Mouse (Mus musculus): ENCODE data around the gene Ccdc77.
"Not testable (repeated sequence)": the region's sequence is repeated elsewhere in the genome, so short reads cannot be mapped to it uniquely, and the experiment has no call there.

Ccdc77 gene

GRCm38 (mm10) chr6:120312443-120312842, 51.7 kb downstream of the Ccdc77 start:
- no peak for DNase-seq (ENCODE audit: extremely low spot score, low read depth, low spot score)

GRCm38 (mm10) chr6:120309787-120310186, 54.4 kb downstream of the Ccdc77 start:
- no peak for DNase-seq (ENCODE audit: extremely low spot score, low read depth, low spot score)

- no peak for DNase-seq (ENCODE audit: extremely low spot score, low read depth, low spot score)
Measured at GRCm38 (mm10) chr6:120309338-120309737, 54.8 kb downstream of the Ccdc77 start.

GRCm38 (mm10) chr6:120306859-120307594, 57.1 kb downstream of the Ccdc77 start:
- no peak for DNase-seq (ENCODE audit: extremely low spot score, low read depth, low spot score)

GRCm38 (mm10) chr6:120302755-120303316, 61.3 kb downstream of the Ccdc77 start:
- no peak for DNase-seq (ENCODE audit: extremely low spot score, low read depth, low spot score)

- no peak for DNase-seq (ENCODE audit: extremely low spot score, low read depth, low spot score)
Measured at GRCm38 (mm10) chr6:120301137-120301536, 63.0 kb downstream of the Ccdc77 start.

- not testable (repeated sequence) for DNase-seq (ENCODE audit: extremely low spot score, low read depth, low spot score)
Measured at GRCm38 (mm10) chr6:120296589-120296988, 67.6 kb downstream of the Ccdc77 start.

- DNase-seq (ENCODE audit: extremely low spot score, low read depth, low spot score): no peak
Measured at GRCm38 (mm10) chr6:120294785-120295133, 69.4 kb downstream of the Ccdc77 start.

GRCm38 (mm10) chr6:120294056-120294784, 70.0 kb downstream of the Ccdc77 start, which contains the start of the genes D330020A13Rik and B4galnt3:
Gene D330020A13Rik, plus strand, starts transcription at chr6:120294364.
Gene B4galnt3, minus strand, starts transcription at chr6:120294559.
- no peak for DNase-seq (ENCODE audit: extremely low spot score, low read depth, low spot score)

GRCm38 (mm10) chr6:120291396-120292009, 72.7 kb downstream of the Ccdc77 start:
- no peak for DNase-seq (ENCODE audit: extremely low spot score, low read depth, low spot score)

GRCm38 (mm10) chr6:120289430-120289829, 74.7 kb downstream of the Ccdc77 start:
- DNase-seq (ENCODE audit: extremely low spot score, low read depth, low spot score): no peak

GRCm38 (mm10) chr6:120288541-120288940, 75.6 kb downstream of the Ccdc77 start:
- no peak for DNase-seq (ENCODE audit: extremely low spot score, low read depth, low spot score)

- DNase-seq (ENCODE audit: extremely low spot score, low read depth, low spot score): no peak
Measured at GRCm38 (mm10) chr6:120287279-120287678, 76.9 kb downstream of the Ccdc77 start.

GRCm38 (mm10) chr6:120276874-120277449, 87.2 kb downstream of the Ccdc77 start:
- DNase-seq (ENCODE audit: extremely low spot score, low read depth, low spot score): no peak

GRCm38 (mm10) chr6:120275301-120275700, 88.9 kb downstream of the Ccdc77 start:
- no peak for DNase-seq (ENCODE audit: extremely low spot score, low read depth, low spot score)

GRCm38 (mm10) chr6:120274887-120275286, 89.3 kb downstream of the Ccdc77 start:
- DNase-seq (ENCODE audit: extremely low spot score, low read depth, low spot score): no peak

Data from hindlimb bud, embryonic 11.5 days (tissue).